Mouse (Mus musculus) stomach, postnatal 0 days (tissue): ENCODE data around the gene Sertad1.
A peak's percentile ranks its signal among the peaks of the same experiment; 100 is the strongest.

Experiments
- CTCF ChIP-seq: IDR thresholded peaks from 2 replicates; pipeline ENCODE4 v1.5.1; 2016; ENCODE audit warnings: antibody characterized with exemption, low read depth, mild to moderate bottlenecking, moderate library complexity
- EP300 ChIP-seq: optimal IDR thresholded peaks from 2 replicates; pipeline ENCODE3; 2016; ENCODE audit warnings: antibody characterized with exemption

DNA sequence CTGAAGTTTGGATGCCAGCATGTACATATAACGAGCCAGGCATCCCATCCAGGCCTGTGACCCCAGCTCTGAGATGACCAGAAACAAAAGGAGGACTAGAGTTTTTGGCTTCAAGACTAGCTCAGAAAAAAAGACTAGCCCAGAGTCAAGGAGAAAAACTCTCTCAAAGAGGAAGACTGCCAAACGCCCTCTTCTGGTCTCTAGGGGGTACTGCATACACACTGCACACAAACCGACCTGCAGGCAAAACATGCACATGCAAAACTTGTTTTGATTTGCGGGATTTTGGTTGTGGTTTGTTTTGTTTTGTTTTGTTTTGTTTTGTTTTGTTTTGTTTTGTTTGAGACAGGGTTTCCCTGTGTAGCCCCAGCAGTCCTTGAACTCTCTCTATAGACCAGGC lies 46.7 kb upstream of the Sertad1 start:
- TF ChIP-seq CTCF (peak; percentile 46), EP300 (no peak)
